Mouse (Mus musculus) fibroblast of lung, adult 2 months (primary cell): ENCODE data around the gene Cep164.
"Not testable (repeated sequence)": the region's sequence is repeated elsewhere in the genome, so short reads cannot be mapped to it uniquely, and the experiment has no call there.

Source experiments
- DNase-seq: peaks from one replicate; pipeline ENCODE4 v3.0.0-alpha.2; 2011; ENCODE audit warnings: low read depth

Gene Cep164

GRCm38 (mm10) chr9:45787547-45787946, 40.9 kb downstream of the Cep164 start:
- no peak for DNase-seq

- DNase-seq, result no peak
Measured at GRCm38 (mm10) chr9:45787071-45787470, 41.4 kb downstream of the Cep164 start.

- no peak for DNase-seq
Measured at GRCm38 (mm10) chr9:45783249-45784069, 45.0 kb downstream of the Cep164 start.

- DNase-seq, result no peak
Measured at GRCm38 (mm10) chr9:45779201-45779600, 49.3 kb downstream of the Cep164 start.

- DNase-seq, result not testable (repeated sequence)
Measured at GRCm38 (mm10) chr9:45776176-45776575, 52.3 kb downstream of the Cep164 start.

- no peak for DNase-seq
Measured at GRCm38 (mm10) chr9:45774088-45774487, 54.4 kb downstream of the Cep164 start.

GRCm38 (mm10) chr9:45769596-45769995, 58.9 kb downstream of the Cep164 start:
- no peak for DNase-seq

- no peak for DNase-seq
Measured at GRCm38 (mm10) chr9:45768421-45768820, 60.1 kb downstream of the Cep164 start.

- no peak for DNase-seq
Measured at GRCm38 (mm10) chr9:45767155-45767554, 61.3 kb downstream of the Cep164 start.

GRCm38 (mm10) chr9:45766195-45766594, 62.3 kb downstream of the Cep164 start:
- DNase-seq, result no peak

GRCm38 (mm10) chr9:45754452-45755091, 73.9 kb downstream of the Cep164 start:
- DNase-seq, result peak; percentile 16

GRCm38 (mm10) chr9:45749917-45750316, 78.6 kb downstream of the Cep164 start:
- DNase-seq, result no peak

- DNase-seq, result no peak
Measured at GRCm38 (mm10) chr9:45745451-45745850, 83.0 kb downstream of the Cep164 start.

- DNase-seq, result no peak
Measured at GRCm38 (mm10) chr9:45740584-45740980, 87.9 kb downstream of the Cep164 start.

GRCm38 (mm10) chr9:45739702-45740583, 88.5 kb downstream of the Cep164 start:
- no peak for DNase-seq

GRCm38 (mm10) chr9:45739001-45739701, 89.3 kb downstream of the Cep164 start:
- DNase-seq, result no peak

- DNase-seq, result no peak
Measured at GRCm38 (mm10) chr9:45733246-45733645, 95.2 kb downstream of the Cep164 start.

- no peak for DNase-seq
Measured at GRCm38 (mm10) chr9:45731851-45732250, 96.6 kb downstream of the Cep164 start.

- DNase-seq, result no peak
Measured at GRCm38 (mm10) chr9:45719997-45720396, 108.5 kb downstream of the Cep164 start.
